Mouse (Mus musculus) myocyte (in vitro differentiated cells): ENCODE measurements around the gene Aatk. TPM values are rescaled to one million over a fixed set of nuclear protein-coding genes. Genes with fewer than 3 reads are reported as not detected.

Experiments
- H3K27me3 ChIP-seq: one replicate; pipeline ENCODE4 v1.6.1; 2011; ENCODE audit not compliant: control insufficient read depth, insufficient read depth, insufficient read length
- H3K36me3 ChIP-seq: one replicate; pipeline ENCODE4 v1.6.1; 2011; ENCODE audit not compliant: control insufficient read depth, insufficient read depth
- H3K4me2 ChIP-seq: one replicate; pipeline ENCODE4 v1.6.1; 2011; ENCODE audit warnings: low read depth, control low read depth
- H3K4me3 ChIP-seq: one replicate; pipeline ENCODE4 v1.5.1; 2011; ENCODE audit warnings: mild to moderate bottlenecking, control low read depth, moderate library complexity
- H3K79me2 ChIP-seq: one replicate; pipeline ENCODE4 v1.6.1; 2011; ENCODE audit not compliant: control insufficient read depth, insufficient read depth
- H3ac ChIP-seq: one replicate; pipeline ENCODE4 v1.6.1; 2011; ENCODE audit not compliant: control insufficient read depth, insufficient read length
- CEBPB ChIP-seq: IDR thresholded peaks from 2 replicates; pipeline ENCODE4 v1.6.1; 2011; ENCODE audit warnings: mild to moderate bottlenecking, moderate library complexity; ENCODE audit not compliant: poor library complexity, insufficient read depth, severe bottlenecking
- E2F4 ChIP-seq: IDR thresholded peaks from one replicate; pipeline ENCODE4 v1.6.1; 2011; ENCODE audit warnings: mild to moderate bottlenecking, control low read depth, moderate library complexity; ENCODE audit not compliant: insufficient read depth
- MAX ChIP-seq: IDR thresholded peaks from one replicate; pipeline ENCODE4 v1.6.1; 2011; ENCODE audit warnings: low read depth, mild to moderate bottlenecking, control low read depth
- MYOD1 ChIP-seq, 3 experiments: IDR thresholded peaks; one replicate each; pipeline ENCODE4 v1.6.1; 2011; ENCODE audit warnings: control low read depth in 2 of 3, low read depth in 2 of 3, mild to moderate bottlenecking in 2 of 3, moderate library complexity in 1 of 3; ENCODE audit not compliant: insufficient read length in 2 of 3, control insufficient read depth in 1 of 3
- MYOG ChIP-seq, 3 experiments: IDR thresholded peaks; one replicate each; pipeline ENCODE4 v1.6.1; 2011; ENCODE audit warnings: control low read depth in 2 of 3, low read depth in 2 of 3, mild to moderate bottlenecking in 2 of 3; ENCODE audit not compliant: insufficient read length in 2 of 3, control insufficient read depth in 1 of 3, insufficient read depth in 1 of 3
- POLR2A ChIP-seq: IDR thresholded peaks from one replicate; pipeline ENCODE4 v1.6.1; 2011; ENCODE audit warnings: low read depth, mild to moderate bottlenecking, control low read depth, moderate library complexity; ENCODE audit not compliant: insufficient read length
- POLR2AphosphoS2 ChIP-seq: IDR thresholded peaks from one replicate; pipeline ENCODE4 v1.6.1; 2011; ENCODE audit warnings: low read depth, control low read depth; ENCODE audit not compliant: insufficient read length
- REST ChIP-seq: IDR thresholded peaks from one replicate; pipeline ENCODE4 v1.6.1; 2011; ENCODE audit warnings: mild to moderate bottlenecking, control low read depth, moderate library complexity; ENCODE audit not compliant: insufficient read depth, insufficient read length
- SRF ChIP-seq: IDR thresholded peaks from one replicate; pipeline ENCODE4 v1.6.1; 2011; ENCODE audit warnings: low read depth; ENCODE audit not compliant: control insufficient read depth, insufficient read length
- TCF12 ChIP-seq: IDR thresholded peaks from one replicate; pipeline ENCODE4 v1.6.1; 2011; ENCODE audit warnings: mild to moderate bottlenecking, control low read depth; ENCODE audit not compliant: poor library complexity, insufficient read depth, severe bottlenecking
- TCF3 ChIP-seq: IDR thresholded peaks from one replicate; pipeline ENCODE4 v1.6.1; 2011; ENCODE audit warnings: low read depth, control low read depth; ENCODE audit not compliant: insufficient read length
- USF1 ChIP-seq: IDR thresholded peaks from one replicate; pipeline ENCODE4 v1.6.1; 2011; ENCODE audit warnings: low read depth, mild to moderate bottlenecking, control low read depth, moderate library complexity
- polyA plus RNA-seq: library from polyadenylated mRNA; unstranded; fragments of >200 nt; fragmentation: generic; extraction: Trizol; gene quantifications from one replicate; pipeline ENCODE4 v1.2.1, GENCODE M21; 2012; ENCODE audit warnings: missing spikeins

Aatk gene
- polyA plus RNA-seq, 1 experiment, result 0.26 TPM

- Histone ChIP-seq H3ac (no peak overlapping the region), H3K27me3 (peaks cover 39% of the 10 kb centered on the region), H3K4me3 (no peak overlapping the region), H3K4me2 (no peak overlapping the region), H3K36me3 (no peaks in the 10 kb centered on the region), H3K79me2 (no peaks in the 10 kb centered on the region)
- no peak for TF ChIP-seq SRF
- no peak for TF ChIP-seq USF1
- no peak for TF ChIP-seq POLR2A
- TF ChIP-seq MAX, result no peak
- no peak for TF ChIP-seq MYOG (IDR thresholded peaks at IDR 0.05; ENCODE audit: control insufficient read depth in 1 of 3, insufficient read depth in 1 of 3, insufficient read length in 2 of 3, low read depth in 2 of 3)
- TF ChIP-seq POLR2AphosphoS2, result no peak
- no peak for TF ChIP-seq E2F4
- TF ChIP-seq TCF3, result no peak
- no peak for TF ChIP-seq MYOD1 (IDR thresholded peaks at IDR 0.05; ENCODE audit: control insufficient read depth in 1 of 3, insufficient read length in 2 of 3, low read depth in 2 of 3)
- no peak for TF ChIP-seq TCF12
- TF ChIP-seq CEBPB, result no peak
- TF ChIP-seq REST, result no peak
Observed at GRCm38 (mm10) chr11:120028319-120029092, 18.5 kb downstream of the Aatk start.

DNA sequence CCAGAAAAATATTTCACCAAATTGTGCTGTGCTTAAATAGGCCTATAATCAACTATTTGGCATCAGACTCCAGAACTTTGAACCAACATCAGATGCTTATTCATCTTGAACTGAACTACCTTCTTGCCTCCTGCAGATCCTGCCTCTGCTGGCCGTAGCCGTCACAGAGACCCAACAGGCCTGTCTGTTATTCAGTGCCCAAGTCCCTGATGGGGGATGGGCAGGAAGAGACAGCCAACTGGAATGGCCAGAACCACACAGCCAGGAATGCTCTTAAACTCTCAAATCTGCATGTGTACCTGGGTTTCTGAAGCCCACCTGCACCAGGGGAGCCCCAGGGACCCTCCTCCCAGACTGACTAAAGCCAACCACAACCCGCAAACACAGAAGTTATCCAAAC lies 20.0 kb downstream of the Aatk start:
- Histone ChIP-seq H3K27me3 (peaks cover 38% of the 10 kb centered on the region), H3K4me2 (no peak overlapping the region)
- TF ChIP-seq TCF12 (no peak), CEBPB (no peak), USF1 (no peak), TCF3 (no peak), MYOG (IDR thresholded peaks at IDR 0.05; ENCODE audit: control insufficient read depth in 1 of 3, insufficient read depth in 1 of 3, insufficient read length in 2 of 3, low read depth in 2 of 3) (no peak), POLR2A (no peak), MYOD1 (IDR thresholded peaks at IDR 0.05; ENCODE audit: control insufficient read depth in 1 of 3, insufficient read length in 2 of 3, low read depth in 2 of 3) (no peak), SRF (no peak), POLR2AphosphoS2 (no peak), E2F4 (no peak), MAX (no peak), REST (no peak)

DNA sequence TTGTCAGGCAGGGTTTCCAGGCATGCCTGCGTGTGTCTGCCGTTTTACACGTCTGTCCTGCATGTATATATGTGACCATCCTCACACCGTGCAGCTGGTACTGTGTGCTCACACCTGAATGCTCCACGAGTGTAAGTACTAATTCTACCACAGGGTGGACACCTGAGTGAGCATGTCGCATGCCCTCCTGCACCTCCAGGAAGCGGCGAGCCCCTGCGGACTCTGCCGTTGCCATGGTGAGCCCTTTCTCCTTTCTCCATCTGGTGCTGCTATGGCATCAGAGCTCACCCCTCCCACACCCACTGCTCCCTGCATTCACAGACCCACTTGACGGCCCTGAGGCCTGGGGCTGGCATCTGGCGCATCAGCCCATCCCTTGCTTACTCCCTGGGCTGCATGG lies 24.1 kb downstream of the Aatk start:
- H3K27me3 ChIP-seq, result peaks cover 60% of the 10 kb centered on the region
- H3K36me3 ChIP-seq, result no peaks in the 10 kb centered on the region
- no peak overlapping the region for H3K4me3 ChIP-seq
- no peak overlapping the region for H3K4me2 ChIP-seq
- H3K79me2 ChIP-seq, result no peaks in the 10 kb centered on the region
- no peak overlapping the region for H3ac ChIP-seq
- no peak for TF ChIP-seq MAX
- no peak for TF ChIP-seq TCF12
- no peak for TF ChIP-seq SRF

More for the DNA sequence above, 20.0 kb downstream of the Aatk start:
- Histone ChIP-seq H3ac (no peak overlapping the region), H3K36me3 (no peaks in the 10 kb centered on the region), H3K79me2 (no peaks in the 10 kb centered on the region), H3K4me3 (no peak overlapping the region)

GRCm38 (mm10) chr11:120022216-120022615 lies 24.8 kb downstream of the Aatk start:
- TF ChIP-seq USF1 (no peak), E2F4 (no peak), MAX (no peak), SRF (no peak), MYOG (IDR thresholded peaks at IDR 0.05; ENCODE audit: control insufficient read depth in 1 of 3, insufficient read depth in 1 of 3, insufficient read length in 2 of 3, low read depth in 2 of 3) (no peak), POLR2A (no peak), TCF12 (no peak), REST (no peak), POLR2AphosphoS2 (no peak), TCF3 (no peak), CEBPB (no peak), MYOD1 (IDR thresholded peaks at IDR 0.05; ENCODE audit: control insufficient read depth in 1 of 3, insufficient read length in 2 of 3, low read depth in 2 of 3) (no peak)
- no peak overlapping the region for H3K4me2 ChIP-seq
- H3ac ChIP-seq, result no peak overlapping the region
- H3K27me3 ChIP-seq, result peaks cover 67% of the 10 kb centered on the region
- H3K79me2 ChIP-seq, result no peaks in the 10 kb centered on the region
- no peak overlapping the region for H3K4me3 ChIP-seq
- no peaks in the 10 kb centered on the region for H3K36me3 ChIP-seq

DNA sequence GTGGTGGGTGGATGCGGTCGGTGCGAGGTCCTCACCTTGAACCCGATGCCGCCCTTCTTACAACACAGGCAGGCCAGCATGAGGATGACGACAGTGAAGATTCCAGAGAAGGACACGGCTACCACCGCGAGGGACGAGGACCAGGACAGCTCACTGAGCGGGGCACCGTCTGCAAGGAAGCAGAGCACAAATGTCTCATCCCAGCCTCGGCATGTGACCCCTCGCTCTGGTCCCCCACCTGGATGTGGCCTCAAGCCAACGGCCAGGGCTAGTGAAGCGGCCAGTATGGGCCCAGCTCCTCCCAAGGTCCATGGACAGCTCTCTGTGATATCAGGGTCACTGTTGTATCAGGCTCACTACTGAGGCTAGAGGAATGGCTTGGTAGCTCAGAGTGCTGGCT lies 25.6 kb downstream of the Aatk start:
- Histone ChIP-seq H3K27me3 (peaks cover 73% of the 10 kb centered on the region), H3K4me3 (no peak overlapping the region), H3K79me2 (no peaks in the 10 kb centered on the region), H3K36me3 (no peaks in the 10 kb centered on the region), H3K4me2 (no peak overlapping the region), H3ac (no peak overlapping the region)
- TF ChIP-seq REST (no peak), POLR2AphosphoS2 (no peak)
